Mouse (Mus musculus): ENCODE measurements around the gene Cacna1s.

Gene Cacna1s

DNA sequence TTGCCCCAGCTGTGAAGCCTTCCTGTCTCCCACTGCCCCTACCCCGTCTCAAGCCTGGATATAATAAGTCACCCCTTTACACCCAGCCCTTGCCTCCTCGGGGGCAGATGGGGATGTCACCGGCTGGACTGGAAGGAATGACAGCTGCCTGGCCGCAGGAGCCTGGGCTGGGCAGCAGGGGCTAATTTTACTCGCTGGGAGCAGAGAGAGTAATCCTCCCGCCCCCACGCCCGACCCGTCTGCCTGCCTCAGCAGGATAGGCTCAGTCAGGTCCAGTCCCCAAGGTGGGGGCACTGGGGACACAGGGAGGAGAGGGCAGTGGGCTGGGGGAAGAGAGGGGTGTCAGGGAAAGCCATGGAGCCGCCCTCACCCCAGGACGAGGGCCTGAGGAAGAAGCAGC lies at the start of gene Cacna1s:
Gene Cacna1s (plus strand): TSS at position 204 of the 400 bp plus-strand sequence.
- no peak for DNase-seq (ENCODE audit: extremely low read depth, low read depth, low spot score)

DNA sequence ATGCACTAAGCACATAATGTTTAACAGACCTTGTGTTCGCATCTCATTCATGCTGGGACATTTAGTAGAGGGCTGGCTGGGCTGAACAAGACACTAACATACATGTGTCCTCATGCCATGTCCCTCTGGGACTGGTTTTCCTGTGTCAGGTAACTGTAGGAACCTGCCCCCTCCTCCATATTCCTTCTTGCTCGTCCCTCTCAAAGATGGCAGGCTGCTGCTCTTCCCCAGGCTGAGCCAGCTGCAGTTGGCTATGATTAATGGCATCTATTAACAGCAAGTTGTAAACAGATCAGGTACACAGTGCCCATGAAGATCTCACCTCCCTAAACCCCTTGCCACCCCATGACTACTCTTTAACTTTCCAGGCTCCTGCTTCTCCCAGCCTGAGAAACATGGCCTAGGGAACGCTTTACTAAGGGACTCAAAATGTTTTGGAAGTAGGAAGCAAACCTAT lies 46.2 kb upstream of the Cacna1s start, which contains the start of gene Igfn1:
Gene Igfn1 (minus strand): TSS at position 51 of the 457 bp plus-strand sequence.
- no peak for DNase-seq (ENCODE audit: extremely low read depth, low read depth, low spot score)

DNA sequence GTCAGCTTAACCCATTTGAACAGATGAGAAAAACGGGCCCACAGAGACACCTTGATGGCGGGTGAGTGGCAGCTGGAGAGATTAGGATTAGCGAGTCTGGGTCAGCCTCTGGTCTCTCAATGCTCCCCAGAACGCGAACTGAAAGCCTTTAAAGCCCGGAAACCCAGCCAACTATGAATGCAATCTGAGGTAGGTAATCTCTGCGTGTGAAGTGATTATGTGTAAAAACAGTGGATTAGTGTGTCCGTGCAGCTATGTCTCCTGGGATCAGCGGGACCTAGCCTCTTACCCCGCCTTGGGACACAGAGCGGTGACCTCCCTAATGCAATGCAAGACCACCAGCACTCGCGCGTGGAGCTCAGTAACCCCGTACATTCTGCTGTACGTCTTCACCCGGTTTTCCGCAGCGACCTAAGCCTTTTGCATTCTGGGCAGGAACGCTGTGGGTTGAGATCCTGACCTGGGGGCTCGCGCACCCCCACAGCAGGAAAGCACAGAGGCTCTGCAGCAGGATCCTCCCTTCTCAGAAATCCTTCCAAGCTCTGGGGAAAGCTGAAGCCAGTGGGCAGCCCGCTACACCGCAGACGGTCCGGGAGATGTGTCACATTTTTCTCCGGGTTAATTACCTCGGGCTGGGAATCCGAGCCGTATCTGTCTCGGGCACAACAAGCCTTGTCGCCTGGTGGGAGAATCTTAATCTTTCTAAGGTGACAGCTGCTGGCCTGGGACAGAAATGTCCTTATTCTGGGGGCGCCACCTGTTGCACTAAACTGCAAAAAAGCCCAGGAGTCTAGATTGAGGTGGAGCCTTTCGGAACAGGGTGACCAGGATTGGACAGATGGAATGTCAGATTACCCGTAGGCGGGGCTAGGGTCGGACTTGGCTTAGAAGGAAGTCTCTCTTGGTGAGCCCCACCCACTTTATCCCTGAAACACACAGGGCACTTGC lies 45.1 kb upstream of the Cacna1s start, which contains the start of gene Tmem9:
Gene Tmem9 (plus strand): TSS at position 940 of the 948 bp plus-strand sequence.
- DNase-seq (ENCODE audit: extremely low read depth, low read depth, low spot score), result peak; percentile 18

DNA sequence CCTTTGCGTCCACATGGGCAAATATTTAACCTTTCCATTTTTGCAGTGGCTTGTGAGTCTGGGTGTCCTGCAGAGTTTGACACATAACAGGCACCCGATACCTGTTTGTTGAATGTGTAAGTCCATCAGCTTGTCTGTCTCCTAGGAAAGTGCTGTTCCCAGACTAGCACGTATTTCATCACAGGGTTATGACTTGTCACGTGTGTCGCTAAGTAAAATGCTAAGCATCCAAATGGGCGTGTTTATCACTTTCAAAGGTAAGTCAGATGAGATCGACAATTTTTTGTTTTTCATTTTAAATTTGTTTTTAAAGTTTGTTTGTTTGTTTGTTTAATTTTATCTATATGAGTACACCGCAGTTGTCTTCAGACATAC lies 44.4 kb upstream of the Cacna1s start:
- DNase-seq (ENCODE audit: extremely low read depth, low read depth, low spot score), result no peak

DNA sequence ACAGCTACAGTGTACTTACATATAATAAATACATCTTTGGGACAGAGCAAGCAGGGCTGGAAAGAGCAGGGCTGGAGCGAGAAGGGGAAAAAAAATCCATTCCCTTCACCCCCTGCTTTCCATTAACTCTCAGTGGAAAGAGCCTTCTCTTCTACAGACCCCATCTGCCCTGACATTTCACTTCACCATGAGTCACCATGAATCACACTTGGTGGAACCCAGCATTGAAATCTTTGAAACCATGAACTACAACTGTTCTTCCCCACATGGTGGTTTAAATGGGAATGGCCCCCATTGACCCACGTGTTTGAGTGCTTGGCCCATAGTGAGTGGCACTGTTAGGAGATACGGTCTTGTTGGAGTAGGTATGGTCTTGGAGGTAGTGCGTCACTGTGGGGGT lies 42.3 kb upstream of the Cacna1s start:
- no peak for DNase-seq (ENCODE audit: extremely low read depth, low read depth, low spot score)

DNA sequence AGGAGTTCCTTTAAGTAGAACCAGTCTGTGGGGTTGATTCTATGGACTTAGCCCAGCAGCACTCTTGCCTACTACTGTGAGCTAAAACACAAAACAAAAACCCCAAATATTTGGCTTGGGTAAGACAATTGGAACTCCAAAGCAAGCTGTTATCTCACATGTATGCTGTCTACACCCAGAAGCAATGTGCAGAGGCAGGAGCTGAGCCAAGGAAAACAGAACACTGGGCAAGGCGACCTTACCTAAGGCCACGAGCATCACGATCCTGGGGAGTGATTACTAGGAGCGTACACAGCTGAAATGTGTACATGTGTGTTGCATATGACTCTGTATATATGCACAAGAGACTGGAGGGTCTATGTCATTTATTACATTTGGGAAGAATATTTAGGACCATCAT lies 39.0 kb upstream of the Cacna1s start:
- no peak for DNase-seq (ENCODE audit: extremely low read depth, low read depth, low spot score)

DNA sequence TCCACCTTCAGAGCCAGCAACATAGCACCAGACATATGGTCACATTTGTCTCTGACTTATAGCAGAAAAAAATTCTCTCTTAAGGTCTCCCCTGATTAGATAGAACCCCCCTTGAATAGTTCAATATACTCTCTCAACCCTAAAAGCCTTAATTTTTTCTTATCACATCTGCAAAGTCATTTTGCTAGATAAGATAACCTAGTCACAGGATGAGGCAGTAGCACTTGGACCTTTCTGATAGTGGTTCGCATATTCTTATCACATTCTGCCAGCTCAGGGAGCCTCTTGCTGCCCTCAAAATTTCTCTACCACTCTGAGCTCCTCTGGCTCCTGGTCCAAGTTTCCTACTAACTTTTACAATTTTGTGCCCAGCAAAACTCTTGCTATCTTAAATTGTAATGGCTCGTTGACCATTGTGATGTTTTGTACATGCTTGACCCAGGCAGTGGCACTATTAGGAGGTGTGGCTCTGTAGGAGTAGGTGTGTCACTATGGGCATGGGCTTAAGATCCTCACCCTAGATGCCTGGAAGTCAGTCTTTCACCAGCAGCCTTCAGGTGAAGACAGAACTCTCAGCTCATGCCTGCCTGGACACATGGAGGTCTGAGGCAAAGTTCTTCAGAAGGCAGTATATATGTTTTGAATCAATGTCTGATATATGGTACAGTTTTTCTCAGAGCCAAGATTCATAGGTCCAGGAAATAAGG lies 37.6 kb upstream of the Cacna1s start:
- DNase-seq (ENCODE audit: extremely low read depth, low read depth, low spot score), result no peak

DNA sequence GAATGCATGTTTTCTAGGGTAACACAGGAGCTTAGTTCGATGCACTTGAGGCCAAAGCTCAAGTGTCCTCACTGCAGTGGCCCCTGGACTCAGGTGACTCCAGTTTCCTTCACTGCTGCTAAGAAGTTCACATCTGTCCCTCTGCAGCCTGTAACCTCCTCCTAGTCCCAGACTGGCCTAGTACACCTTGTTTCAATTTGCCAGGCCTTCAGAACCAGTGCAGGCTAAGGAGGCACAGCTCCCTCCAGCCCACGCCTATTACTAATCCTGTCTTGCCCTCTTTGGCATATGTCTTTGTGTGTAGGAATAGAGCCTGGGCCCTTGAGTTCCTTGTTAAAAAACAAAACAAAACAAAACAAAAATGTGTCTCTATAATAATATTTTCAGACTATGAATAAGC lies 35.2 kb upstream of the Cacna1s start:
- DNase-seq (ENCODE audit: extremely low read depth, low read depth, low spot score), result peak; percentile 19

DNA sequence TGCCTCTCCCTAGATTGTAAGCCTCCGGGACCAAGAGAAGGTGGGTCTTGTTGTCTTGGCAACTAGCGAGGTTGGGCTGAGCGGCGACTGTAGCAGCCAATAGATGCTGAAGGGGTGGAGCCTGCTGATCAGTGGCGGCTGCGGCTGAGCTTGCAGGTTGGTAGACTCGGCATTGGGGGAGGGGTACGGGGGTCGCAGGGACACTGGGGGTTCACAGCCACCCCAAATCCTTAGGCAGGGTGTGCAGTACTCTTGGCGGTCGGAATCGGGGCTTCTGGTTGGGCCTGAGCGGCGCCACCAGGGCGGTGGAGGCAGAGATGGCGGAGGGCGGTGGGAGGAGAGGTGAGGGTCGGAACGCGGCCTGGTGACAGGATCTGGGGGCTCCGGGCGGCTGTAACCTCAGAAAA lies 34.6 kb upstream of the Cacna1s start:
- peak; percentile 56 for DNase-seq (ENCODE audit: extremely low read depth, low read depth, low spot score)

DNA sequence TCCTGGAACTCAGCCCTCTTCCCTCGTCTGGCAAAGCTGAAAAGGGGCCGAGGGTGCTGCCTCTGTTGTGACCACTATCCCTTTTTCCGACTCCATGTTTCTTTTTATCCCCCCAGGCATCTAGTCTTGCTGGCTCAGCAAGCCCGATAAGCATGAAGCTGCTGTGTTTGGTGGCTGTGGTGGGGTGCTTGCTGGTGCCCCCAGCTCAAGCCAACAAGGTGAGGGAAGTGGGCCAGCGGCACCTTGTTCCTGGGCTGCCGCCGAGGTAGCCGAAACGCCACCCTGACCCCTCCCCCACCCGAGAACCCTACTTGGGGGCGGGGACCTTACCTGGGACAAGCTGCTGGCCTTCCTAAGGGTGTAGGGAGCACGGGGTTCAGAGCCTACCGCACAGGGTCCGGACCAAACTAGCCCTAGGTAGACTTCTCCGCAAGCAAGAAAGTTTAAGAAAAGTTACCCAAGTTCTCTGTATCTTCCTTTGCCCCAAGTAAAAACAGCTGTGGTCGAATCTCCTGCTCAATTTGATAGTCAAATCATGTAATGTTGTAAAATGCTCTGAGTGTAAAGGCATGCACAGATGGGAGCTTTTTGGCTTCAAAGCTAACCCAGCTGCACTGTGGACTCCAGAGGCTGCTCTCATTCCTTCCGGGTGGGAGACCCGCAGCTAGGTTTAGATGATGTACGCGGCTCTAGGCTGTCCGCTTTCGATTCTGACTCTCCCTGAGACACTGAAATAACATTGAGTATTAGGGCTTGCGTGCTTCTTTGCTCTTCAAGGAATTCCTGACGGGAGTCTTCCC lies 34.0 kb upstream of the Cacna1s start:
- no peak for DNase-seq (ENCODE audit: extremely low read depth, low read depth, low spot score)

DNA sequence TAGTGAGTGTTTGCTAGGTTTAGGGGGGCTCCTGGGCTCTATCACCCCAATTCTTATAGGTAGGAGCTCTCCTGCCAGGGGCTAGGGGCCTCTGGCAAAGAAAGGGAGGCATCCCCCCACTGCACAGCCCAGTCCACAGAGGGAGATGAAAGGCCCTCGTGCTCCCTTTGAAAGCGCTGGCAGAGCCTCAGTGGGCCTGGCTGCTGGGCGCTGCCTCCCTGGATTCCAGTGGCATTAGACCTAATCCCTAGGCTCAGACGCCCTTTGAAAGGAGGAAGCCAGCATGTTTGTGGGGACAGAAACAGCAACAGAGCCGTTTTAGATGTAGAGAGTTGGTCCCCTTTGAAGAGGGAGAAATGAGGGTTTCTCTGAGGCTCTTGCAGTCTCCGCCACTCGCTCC lies 22.3 kb upstream of the Cacna1s start:
- no peak for DNase-seq (ENCODE audit: extremely low read depth, low read depth, low spot score)

DNA sequence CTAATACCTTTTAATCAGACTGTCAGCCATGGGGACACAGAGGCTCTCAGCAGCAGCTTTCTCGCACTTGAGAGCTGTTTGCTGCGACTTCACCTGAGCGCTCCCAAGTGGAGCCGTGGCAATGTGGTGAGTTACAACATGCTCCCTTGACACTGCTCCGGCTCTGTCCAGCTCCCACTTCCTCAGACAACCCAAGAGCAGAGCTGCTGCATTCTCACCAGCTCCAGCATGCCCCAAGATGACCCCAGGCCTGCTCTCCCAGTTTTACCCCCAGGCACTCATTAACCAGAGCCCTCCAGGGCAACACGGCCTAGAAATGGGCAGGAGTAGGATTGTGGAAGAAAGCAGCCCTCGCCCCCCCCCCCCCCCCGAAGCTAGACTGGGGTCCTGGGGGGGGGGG lies 20.9 kb upstream of the Cacna1s start:
- no peak for DNase-seq (ENCODE audit: extremely low read depth, low read depth, low spot score)

DNA sequence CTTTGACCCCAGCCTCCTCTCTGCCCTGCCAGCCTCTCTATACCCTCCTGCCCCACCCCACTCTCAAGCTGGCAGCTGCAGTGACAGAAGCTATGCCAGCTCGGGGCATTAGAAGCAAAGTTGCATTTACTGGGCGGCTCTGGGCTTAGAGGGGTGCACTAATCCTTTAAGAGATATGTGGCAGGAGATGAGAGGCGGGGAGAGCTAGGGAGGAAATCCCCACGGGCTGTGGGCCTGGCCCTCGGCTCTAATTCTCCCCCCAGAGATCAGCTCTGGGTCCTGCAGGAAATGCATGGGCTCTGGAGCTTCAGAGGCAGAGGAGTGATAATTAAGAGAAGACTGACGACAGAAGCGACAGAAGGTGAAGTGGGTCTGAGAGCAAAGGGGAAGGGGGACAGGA lies 19.6 kb upstream of the Cacna1s start:
- no peak for DNase-seq (ENCODE audit: extremely low read depth, low read depth, low spot score)

DNA sequence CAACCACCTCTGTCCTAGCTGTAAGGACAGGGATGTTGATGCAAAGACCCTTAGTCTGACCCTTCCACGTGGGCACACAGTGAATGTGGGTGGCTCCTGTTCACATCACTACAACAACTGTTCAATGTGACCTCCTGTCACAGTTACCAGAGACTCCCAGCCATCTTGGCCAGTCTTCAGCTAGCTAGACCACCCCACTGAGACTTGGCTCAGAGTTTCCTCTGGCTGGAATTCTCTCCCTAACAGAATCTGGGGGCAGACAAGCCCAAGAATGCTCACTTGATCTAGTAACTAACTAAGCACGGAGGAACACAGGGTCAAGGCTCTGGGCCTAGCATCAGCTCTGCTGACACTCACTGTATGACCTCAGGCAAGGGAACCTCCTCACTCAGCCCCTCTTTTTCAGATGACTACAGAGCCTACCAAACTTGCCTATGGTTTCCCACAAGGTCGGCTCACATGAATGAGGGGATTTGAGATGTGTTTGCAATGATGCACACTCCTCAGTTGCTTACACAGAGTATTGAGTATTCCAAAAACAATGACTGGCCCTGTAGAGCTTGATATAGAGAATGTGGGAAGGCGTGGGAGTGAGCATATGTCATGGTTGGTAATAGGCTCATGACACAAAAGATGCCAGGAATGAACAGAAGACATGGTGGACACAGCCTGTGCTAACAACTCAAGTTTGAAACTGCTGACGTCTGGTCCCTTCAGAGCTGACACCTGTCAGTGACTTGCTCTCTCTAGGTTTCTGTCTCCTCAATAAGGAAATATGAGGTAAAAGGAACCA lies 13.6 kb upstream of the Cacna1s start:
- no peak for DNase-seq (ENCODE audit: extremely low read depth, low read depth, low spot score)

DNA sequence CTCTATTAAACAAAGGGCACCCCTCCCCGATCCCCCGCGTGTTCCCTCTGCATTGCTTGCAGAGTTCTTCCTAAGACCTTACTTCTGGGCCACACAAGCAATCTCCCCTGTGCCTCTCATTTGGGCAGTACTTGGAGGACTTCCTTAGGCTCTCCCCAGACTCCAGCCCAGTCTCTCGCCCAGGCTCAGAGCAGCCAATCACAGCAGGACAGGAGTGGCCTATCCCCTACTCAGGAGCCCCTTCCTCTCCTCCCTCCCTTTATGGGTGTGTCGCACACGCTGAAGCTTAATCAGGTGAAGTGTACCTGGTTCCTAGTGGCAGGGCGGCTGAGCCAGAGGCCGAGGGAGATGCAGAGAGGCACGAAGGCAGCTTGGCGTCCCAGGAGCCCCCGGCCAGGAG lies 12.1 kb upstream of the Cacna1s start:
- no peak for DNase-seq (ENCODE audit: extremely low read depth, low read depth, low spot score)

DNA sequence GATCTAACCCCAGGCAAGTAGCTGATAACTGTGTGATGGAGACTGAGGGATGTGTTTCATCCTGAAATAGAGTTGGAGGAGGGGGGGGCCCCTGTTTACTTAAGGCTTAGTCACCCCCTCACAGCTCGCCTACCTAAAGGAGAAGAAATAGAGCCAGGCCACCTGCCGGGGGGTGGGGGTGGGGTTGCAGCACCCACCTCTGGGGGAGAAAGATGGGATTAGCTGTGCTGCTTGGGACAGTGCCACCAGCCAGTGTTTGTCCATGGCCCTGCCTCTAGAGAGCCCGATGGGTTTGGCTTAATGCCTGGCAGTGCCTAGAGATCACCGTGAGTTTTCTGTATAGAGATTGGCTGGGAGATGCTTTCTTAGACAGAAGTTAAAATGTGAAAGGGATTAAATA lies 11.7 kb upstream of the Cacna1s start:
- no peak for DNase-seq (ENCODE audit: extremely low read depth, low read depth, low spot score)

DNA sequence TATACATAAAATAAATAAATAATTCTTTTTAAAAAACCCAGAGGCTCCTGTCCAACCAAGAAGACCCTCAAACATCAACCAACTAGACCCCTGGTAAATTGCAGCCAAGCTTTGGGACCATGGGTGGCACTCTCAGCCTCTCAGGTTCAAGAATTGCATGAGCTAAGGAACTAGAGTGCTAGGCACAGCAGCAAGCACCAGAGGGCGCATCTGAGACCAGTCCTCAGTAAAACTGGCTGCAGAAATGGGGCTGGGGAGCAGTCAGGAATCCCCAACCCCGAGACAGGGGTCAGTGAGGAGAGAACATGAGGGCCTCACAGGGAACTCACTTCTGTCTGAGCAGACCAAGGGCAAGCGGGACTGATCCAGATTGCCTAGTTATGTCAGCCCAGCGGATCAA lies 6.8 kb upstream of the Cacna1s start:
- no peak for DNase-seq (ENCODE audit: extremely low read depth, low read depth, low spot score)

DNA sequence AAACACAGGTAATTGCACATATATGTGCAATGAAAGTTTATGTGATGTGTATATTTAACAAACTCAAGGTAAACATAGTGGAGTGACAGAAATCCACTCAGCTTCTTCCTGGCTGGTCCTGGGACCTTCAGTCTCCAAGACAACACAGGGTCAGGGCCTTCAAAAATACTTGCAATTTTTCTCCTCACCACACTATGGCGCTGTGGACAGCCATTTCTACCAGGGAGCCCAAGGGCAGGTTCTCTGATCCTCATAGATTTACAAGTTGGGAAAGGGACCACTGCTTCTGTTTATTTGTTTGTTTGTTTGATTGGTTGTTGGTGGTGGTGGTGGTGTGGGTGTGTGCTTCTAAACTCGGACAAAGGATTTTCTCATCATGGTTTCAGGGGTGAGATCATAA lies 5.1 kb upstream of the Cacna1s start:
- no peak for DNase-seq (ENCODE audit: extremely low read depth, low read depth, low spot score)

DNA sequence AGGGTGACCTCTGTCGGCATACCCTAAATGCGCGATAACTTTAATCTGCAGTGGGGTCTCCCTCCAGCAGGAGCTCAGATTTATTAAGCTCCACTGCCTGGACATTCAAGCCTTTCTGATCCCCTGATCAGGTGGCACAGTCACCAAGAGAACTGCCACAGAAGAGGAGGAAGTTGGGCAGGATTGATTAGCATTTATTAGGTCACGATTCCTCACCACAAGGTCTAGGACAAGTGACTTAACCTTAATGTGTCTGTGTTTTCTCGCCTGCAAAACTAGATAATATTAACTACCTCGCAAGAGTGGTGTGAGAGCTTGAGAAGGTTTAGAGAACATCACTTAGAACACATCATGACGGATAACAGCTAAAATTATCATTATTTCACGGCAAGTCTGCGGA lies 4.7 kb upstream of the Cacna1s start:
- no peak for DNase-seq (ENCODE audit: extremely low read depth, low read depth, low spot score)

DNA sequence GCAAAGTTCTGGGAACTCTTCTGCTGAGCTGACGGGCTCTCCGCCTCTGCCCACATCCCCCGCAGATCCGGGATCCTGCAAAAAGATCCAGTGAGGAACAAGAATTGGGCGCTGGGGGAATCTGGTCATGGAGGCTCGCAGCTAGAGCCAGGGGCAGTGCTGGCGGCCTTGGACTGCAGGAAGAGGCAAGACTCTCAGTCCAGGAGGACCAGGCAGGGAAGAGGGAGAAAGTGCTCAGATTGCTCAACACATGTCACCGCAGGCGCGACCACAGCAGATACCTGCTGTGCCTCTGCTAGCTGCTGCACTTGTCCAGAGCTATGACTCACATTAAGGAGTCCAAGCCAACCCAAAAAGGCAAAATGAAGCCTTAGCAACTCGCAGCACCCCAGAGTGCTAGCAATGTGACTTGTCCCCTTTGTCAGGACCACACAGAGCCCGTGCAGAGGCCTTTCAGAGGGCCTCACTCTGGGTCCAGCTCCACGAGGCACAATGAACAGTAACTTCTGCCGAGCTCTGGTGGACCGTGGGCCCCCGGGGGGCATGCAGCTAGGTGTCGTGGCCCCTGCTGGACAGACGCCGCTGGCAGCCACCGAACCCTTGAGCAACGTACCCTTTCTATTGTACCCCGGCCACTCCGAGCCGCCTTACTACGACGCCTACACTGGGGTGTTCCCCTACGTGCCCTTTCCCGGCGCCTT lies 2.1 kb upstream of the Cacna1s start, which contains the start of gene Ascl5:
Gene Ascl5 (plus strand): TSS at position 493 of the 701 bp plus-strand sequence.
- no peak for DNase-seq (ENCODE audit: extremely low read depth, low read depth, low spot score)

All from fat pad, adult 2 months (tissue).